Mouse (Mus musculus): Measurements from ENCODE around the gene Hspa12a. TPM values are rescaled to one million over a fixed set of nuclear protein-coding genes. Genes with fewer than 3 reads are reported as not detected.

The Hspa12a gene
- polyA plus RNA-seq, 1 experiment from 2014 or later: 6.0 TPM

- Histone ChIP-seq H3K27me3 (no peaks in the 10 kb centered on the region), H3K36me3 (no peaks in the 10 kb centered on the region), H3K4me2 (replicated peaks) (no peak overlapping the region), H3K4me3 (replicated peaks) (no peak overlapping the region), H3K9me3 (replicated peaks) (no peaks in the 10 kb centered on the region), H3K9ac (no peak overlapping the region), H3K4me1 (no peaks in the 10 kb centered on the region), H3K27ac (replicated peaks) (no peak overlapping the region)
- 69% methylated on average over 8 of the region's 8 CpGs for WGBS
- no peak for ATAC-seq (ENCODE audit: insufficient number of reproducible peaks, low FRiP score, low TSS enrichment, low read depth)
These were observed 19.6 kb upstream of the Hspa12a start for GRCm38 (mm10) chr19:58963011-58963410.

- no peak overlapping the region for H3K4me2 ChIP-seq (replicated peaks)
- no peaks in the 10 kb centered on the region for H3K4me1 ChIP-seq
- H3K4me3 ChIP-seq (replicated peaks): no peak overlapping the region
- no peak overlapping the region for H3K9ac ChIP-seq
- H3K27ac ChIP-seq (replicated peaks): no peak overlapping the region
- peaks cover 20% of the 10 kb centered on the region for H3K27me3 ChIP-seq
- 89% methylated on average over 8 of the region's 8 CpGs for WGBS
- H3K36me3 ChIP-seq: no peaks in the 10 kb centered on the region
- H3K9me3 ChIP-seq (replicated peaks): no peaks in the 10 kb centered on the region
- ATAC-seq (ENCODE audit: insufficient number of reproducible peaks, low FRiP score, low TSS enrichment, low read depth): no peak
These were observed 11.3 kb upstream of the Hspa12a start for GRCm38 (mm10) chr19:58954779-58955178.

- no peak overlapping the region for H3K4me2 ChIP-seq (replicated peaks)
- H3K36me3 ChIP-seq: no peaks in the 10 kb centered on the region
- no peaks in the 10 kb centered on the region for H3K4me1 ChIP-seq
- no peaks in the 10 kb centered on the region for H3K9me3 ChIP-seq (replicated peaks)
- no peak overlapping the region for H3K9ac ChIP-seq
- 69% methylated on average over 11 of the region's 13 CpGs for WGBS
- no peak overlapping the region for H3K27ac ChIP-seq (replicated peaks)
- H3K27me3 ChIP-seq: peaks cover 25% of the 10 kb centered on the region
- no peak for ATAC-seq (ENCODE audit: insufficient number of reproducible peaks, low FRiP score, low TSS enrichment, low read depth)
- H3K4me3 ChIP-seq (replicated peaks): no peak overlapping the region
These were observed 8.8 kb upstream of the Hspa12a start for GRCm38 (mm10) chr19:58952236-58952635.

- H3K4me1 ChIP-seq: no peaks in the 10 kb centered on the region
- H3K4me3 ChIP-seq (replicated peaks): no peak overlapping the region
- no peaks in the 10 kb centered on the region for H3K36me3 ChIP-seq
- peaks cover 25% of the 10 kb centered on the region for H3K27me3 ChIP-seq
- H3K9ac ChIP-seq: no peak overlapping the region
- H3K4me2 ChIP-seq (replicated peaks): no peak overlapping the region
- H3K27ac ChIP-seq (replicated peaks): no peak overlapping the region
- WGBS: 73% methylated on average over 3 of the region's 3 CpGs
- no peak for ATAC-seq (ENCODE audit: insufficient number of reproducible peaks, low FRiP score, low TSS enrichment, low read depth)
- H3K9me3 ChIP-seq (replicated peaks): no peaks in the 10 kb centered on the region
These were observed 8.1 kb upstream of the Hspa12a start for GRCm38 (mm10) chr19:58951521-58951920.

- peaks cover 13% of the 10 kb centered on the region for H3K4me1 ChIP-seq
- H3K9me3 ChIP-seq (replicated peaks): no peaks in the 10 kb centered on the region
- peaks cover 7% of the 10 kb centered on the region; the same call in 1 of the 2 replicates for H3K27me3 ChIP-seq
- no peak for ATAC-seq (ENCODE audit: insufficient number of reproducible peaks, low FRiP score, low TSS enrichment, low read depth)
- WGBS: 87% methylated on average over 7 of the region's 7 CpGs
- H3K4me2 ChIP-seq (replicated peaks): no peak overlapping the region
- H3K36me3 ChIP-seq: no peaks in the 10 kb centered on the region
- no peak overlapping the region for H3K9ac ChIP-seq
- H3K27ac ChIP-seq (replicated peaks): no peak overlapping the region
- no peak overlapping the region for H3K4me3 ChIP-seq (replicated peaks)
These were observed 2.5 kb upstream of the Hspa12a start for GRCm38 (mm10) chr19:58945959-58946358.

- ATAC-seq (ENCODE audit: insufficient number of reproducible peaks, low FRiP score, low TSS enrichment, low read depth): no peak
- Histone ChIP-seq H3K4me1 (no peaks in the 10 kb centered on the region), H3K4me3 (replicated peaks) (no peak overlapping the region), H3K4me2 (replicated peaks) (no peak overlapping the region), H3K36me3 (no peaks in the 10 kb centered on the region), H3K9me3 (replicated peaks) (no peaks in the 10 kb centered on the region), H3K27ac (replicated peaks) (no peak overlapping the region), H3K9ac (no peak overlapping the region), H3K27me3 (peaks cover 48% of the 10 kb centered on the region)
- WGBS: 14% methylated on average over 4 of the region's 4 CpGs
These were observed 10.4 kb downstream of the Hspa12a start for GRCm38 (mm10) chr19:58933062-58933461.

GRCm38 (mm10) chr19:58931081-58931800 lies 12.2 kb downstream of the Hspa12a start:
- no peak overlapping the region for H3K4me3 ChIP-seq (replicated peaks)
- H3K27ac ChIP-seq (replicated peaks): no peak overlapping the region
- peaks cover 48% of the 10 kb centered on the region for H3K27me3 ChIP-seq
- H3K4me2 ChIP-seq (replicated peaks): no peak overlapping the region
- WGBS: 24% methylated on average over 16 of the region's 16 CpGs
- no peaks in the 10 kb centered on the region for H3K36me3 ChIP-seq
- ATAC-seq (ENCODE audit: insufficient number of reproducible peaks, low FRiP score, low TSS enrichment, low read depth): no peak
- H3K9ac ChIP-seq: no peak overlapping the region
- no peaks in the 10 kb centered on the region for H3K4me1 ChIP-seq
- H3K9me3 ChIP-seq (replicated peaks): no peaks in the 10 kb centered on the region

- ATAC-seq (ENCODE audit: insufficient number of reproducible peaks, low FRiP score, low TSS enrichment, low read depth): no peak
- H3K4me2 ChIP-seq (replicated peaks): peak overlapping the region; percentile 23; the same call in 1 of the 2 replicates
- no peaks in the 10 kb centered on the region for H3K36me3 ChIP-seq
- 28% methylated on average over 7 of the region's 7 CpGs for WGBS
- H3K27ac ChIP-seq (replicated peaks): no peak overlapping the region
- H3K9ac ChIP-seq: no peak overlapping the region
- H3K4me3 ChIP-seq (replicated peaks): no peak overlapping the region
- H3K4me1 ChIP-seq: 0 out of 2 replicates have a peak, but pooled peaks cover 8% of the 10 kb centered on the region
- no peaks in the 10 kb centered on the region for H3K9me3 ChIP-seq (replicated peaks)
- H3K27me3 ChIP-seq: peaks cover 17% of the 10 kb centered on the region
These were observed 24.3 kb downstream of the Hspa12a start for GRCm38 (mm10) chr19:58919148-58919547.

GRCm38 (mm10) chr19:58918597-58918996 lies 24.9 kb downstream of the Hspa12a start:
- 5% methylated on average over 11 of the region's 11 CpGs for WGBS
- Histone ChIP-seq H3K4me1 (0 out of 2 replicates have a peak, but pooled peaks cover 8% of the 10 kb centered on the region), H3K9me3 (replicated peaks) (no peaks in the 10 kb centered on the region), H3K27ac (replicated peaks) (no peak overlapping the region), H3K27me3 (peaks cover 17% of the 10 kb centered on the region), H3K4me2 (replicated peaks) (peak overlapping the region; percentile 23), H3K36me3 (no peaks in the 10 kb centered on the region), H3K4me3 (replicated peaks) (no peak overlapping the region), H3K9ac (no peak overlapping the region)
- no peak for ATAC-seq (ENCODE audit: insufficient number of reproducible peaks, low FRiP score, low TSS enrichment, low read depth)

- Histone ChIP-seq H3K4me3 (replicated peaks) (no peak overlapping the region), H3K27ac (replicated peaks) (no peak overlapping the region), H3K4me1 (0 out of 2 replicates have a peak, but pooled peaks cover 4% of the 10 kb centered on the region), H3K27me3 (peaks cover 8% of the 10 kb centered on the region), H3K36me3 (no peaks in the 10 kb centered on the region), H3K4me2 (replicated peaks) (no peak overlapping the region), H3K9me3 (replicated peaks) (no peaks in the 10 kb centered on the region), H3K9ac (no peak overlapping the region)
- 79% methylated on average over 6 of the region's 6 CpGs for WGBS
- no peak for ATAC-seq (ENCODE audit: insufficient number of reproducible peaks, low FRiP score, low TSS enrichment, low read depth)
These were observed 30.2 kb downstream of the Hspa12a start for GRCm38 (mm10) chr19:58913301-58913700.

GRCm38 (mm10) chr19:58911386-58911785 lies 32.1 kb downstream of the Hspa12a start:
- peak overlapping the region; percentile 54 for H3K4me2 ChIP-seq (replicated peaks)
- no peak overlapping the region for H3K27ac ChIP-seq (replicated peaks)
- ATAC-seq (ENCODE audit: insufficient number of reproducible peaks, low FRiP score, low TSS enrichment, low read depth): no peak
- H3K4me3 ChIP-seq (replicated peaks): peak overlapping the region; percentile 45
- H3K9me3 ChIP-seq (replicated peaks): no peaks in the 10 kb centered on the region
- H3K9ac ChIP-seq: peak overlapping the region; percentile 29; the same call in 1 of the 2 replicates
- H3K4me1 ChIP-seq: 0 out of 2 replicates have a peak, but pooled peaks cover 4% of the 10 kb centered on the region
- H3K36me3 ChIP-seq: no peaks in the 10 kb centered on the region
- 10% methylated on average over 9 of the region's 9 CpGs for WGBS
- H3K27me3 ChIP-seq: no peaks in the 10 kb centered on the region

- 1% methylated on average over 11 of the region's 11 CpGs for WGBS
- Histone ChIP-seq H3K9ac (peak overlapping the region; percentile 29; the same call in 1 of the 2 replicates), H3K4me2 (replicated peaks) (peak overlapping the region; percentile 54), H3K4me3 (replicated peaks) (peak overlapping the region; percentile 45), H3K27me3 (no peaks in the 10 kb centered on the region), H3K36me3 (no peaks in the 10 kb centered on the region), H3K4me1 (0 out of 2 replicates have a peak, but pooled peaks cover 4% of the 10 kb centered on the region), H3K9me3 (replicated peaks) (no peaks in the 10 kb centered on the region), H3K27ac (replicated peaks) (no peak overlapping the region)
- no peak for ATAC-seq (ENCODE audit: insufficient number of reproducible peaks, low FRiP score, low TSS enrichment, low read depth)
These were observed 32.5 kb downstream of the Hspa12a start for GRCm38 (mm10) chr19:58910941-58911368.

Measured in embryonic facial prominence, embryonic 15.5 days (tissue).